Mouse (Mus musculus) erythroblast, embryonic 14.5 days (primary cell): ENCODE results near the gene Lrrc25.

Experiments
- GATA1 ChIP-seq: IDR thresholded peaks from 2 replicates; pipeline ENCODE4 v1.6.1; 2012; ENCODE audit warnings: low read length, inconsistent platforms, mixed read lengths
- TAL1 ChIP-seq: IDR thresholded peaks from 3 replicates; pipeline ENCODE4 v1.6.1; 2012; ENCODE audit warnings: low read length, inconsistent platforms, mixed read lengths

DNA sequence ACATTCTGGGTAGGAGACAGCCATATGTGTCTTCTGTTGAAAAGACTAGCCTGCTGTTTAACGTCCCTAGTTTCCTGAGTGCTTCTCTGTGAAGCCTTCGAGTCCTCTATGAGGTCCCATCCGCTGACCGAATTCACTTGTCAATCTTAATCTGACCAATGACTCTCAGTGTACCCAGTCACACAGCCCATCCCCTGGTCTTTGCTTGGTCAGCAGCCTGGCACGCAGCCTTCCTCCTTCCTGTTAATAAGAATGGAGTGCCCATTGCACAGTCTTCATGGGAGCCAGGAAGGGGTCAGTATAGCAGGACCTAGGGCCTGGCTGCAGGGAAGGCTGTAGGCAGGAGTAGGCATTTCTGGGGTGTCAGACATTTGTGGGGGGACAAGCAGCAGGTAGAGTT is 1.5 kb upstream of the Lrrc25 start:
- TF ChIP-seq TAL1 = no peak
- no peak for TF ChIP-seq GATA1
